Mouse (Mus musculus): ENCODE results near the gene Ranbp1.

DNA sequence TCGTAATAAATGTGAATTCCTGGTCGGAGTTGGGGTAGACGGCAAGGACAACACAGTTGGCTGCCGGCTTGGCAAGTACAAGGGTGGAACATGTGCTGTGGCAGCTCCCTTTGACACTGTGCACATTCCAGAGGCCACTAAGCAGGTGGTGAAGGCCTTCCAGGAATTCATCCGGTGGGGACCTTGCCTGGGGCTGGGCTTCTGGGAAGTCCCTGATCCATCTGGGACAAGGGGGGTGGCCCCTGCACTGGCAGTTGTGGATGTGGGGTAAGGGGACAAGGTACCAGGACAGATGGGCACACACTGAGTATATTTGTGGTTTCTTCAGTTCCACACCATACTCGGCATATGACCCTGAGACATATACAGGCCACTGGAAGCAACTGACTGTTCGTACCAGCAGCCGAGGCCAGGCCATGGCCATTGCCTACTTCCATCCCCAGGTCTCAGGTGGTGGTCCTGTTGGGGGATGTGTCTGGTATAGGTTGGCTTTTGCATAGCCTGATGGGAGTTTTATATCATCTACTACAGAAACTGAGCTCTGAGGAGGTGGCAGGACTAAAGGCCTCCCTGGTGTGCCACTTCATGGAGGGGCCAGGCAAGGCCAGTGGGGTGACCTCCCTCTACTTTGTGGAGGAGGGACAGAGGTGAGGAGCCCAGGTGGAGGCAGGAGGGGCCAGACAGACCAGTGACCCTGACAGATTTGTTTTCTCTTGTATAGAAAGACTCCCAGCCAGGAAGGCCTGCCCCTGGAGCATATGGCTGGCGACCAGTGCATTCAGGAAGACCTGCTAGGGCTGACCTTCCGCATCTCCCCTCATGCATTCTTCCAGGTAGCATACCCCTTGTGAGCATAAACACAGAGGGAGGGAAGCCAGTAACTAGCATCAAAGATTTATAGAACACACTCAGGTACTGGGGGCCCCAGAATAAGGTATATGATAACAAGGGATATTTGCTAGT is 2.6 kb upstream of the Ranbp1 start:
- no peak for TF ChIP-seq CTCF (IDR thresholded peaks at IDR 0.05; ENCODE audit: low read depth)
- no peak for TF ChIP-seq EP300 (IDR thresholded peaks at IDR 0.05; ENCODE audit: low read depth)

All from heart, postnatal 0 days (tissue).